Mouse (Mus musculus) hindbrain, embryonic 14.5 days (tissue): ENCODE data around the gene Arhgap15. TPM values are rescaled to one million over a fixed set of nuclear protein-coding genes. Genes with fewer than 3 reads are reported as not detected.

Source experiments
- ATAC-seq: fragments of 200-750 bp; cut with Nextera tagmentation; 2 replicates; pipeline ENCODE4 v1.8.0; 2017; ENCODE audit warnings: moderate number of reproducible peaks, mild to moderate bottlenecking, moderate TSS enrichment, moderate library complexity; ENCODE audit not compliant: low FRiP score
- DNase-seq: peaks from one replicate; pipeline ENCODE4 v3.0.0-alpha.2; 2015; ENCODE audit warnings: low spot score
- H3K27ac ChIP-seq: fragments of 300-500 bp; sonication (generic); 2 replicates; pipeline ENCODE4 v1.5.1; 2014; ENCODE audit warnings: mild to moderate bottlenecking, moderate library complexity
- H3K27me3 ChIP-seq: fragments of 300-500 bp; sonication (generic); 2 replicates; pipeline ENCODE4 v1.6.1; 2014; ENCODE audit warnings: mild to moderate bottlenecking, low read length, mixed read lengths; ENCODE audit not compliant: control insufficient read depth, insufficient read depth
- H3K36me3 ChIP-seq: fragments of 300-500 bp; sonication (generic); replicated peaks from 2 replicates; pipeline ENCODE4 v1.6.1; 2014; ENCODE audit not compliant: control insufficient read depth, insufficient read depth
- H3K4me1 ChIP-seq: fragments of 300-500 bp; sonication (generic); replicated peaks from 2 replicates; pipeline ENCODE4 v1.6.1; 2014; ENCODE audit warnings: antibody characterized with exemption, low read length, mixed read lengths; ENCODE audit not compliant: control insufficient read depth, insufficient read depth
- H3K4me2 ChIP-seq: fragments of 300-500 bp; sonication (generic); replicated peaks from 2 replicates; pipeline ENCODE4 v1.6.1; 2014; ENCODE audit warnings: mild to moderate bottlenecking, moderate library complexity
- H3K4me3 ChIP-seq: fragments of 300-500 bp; sonication (generic); replicated peaks from 2 replicates; pipeline ENCODE4 v1.5.1; 2014; ENCODE audit warnings: mild to moderate bottlenecking, low read length
- H3K9ac ChIP-seq: fragments of 300-500 bp; sonication (generic); 2 replicates; pipeline ENCODE4 v1.6.1; 2014
- H3K9me3 ChIP-seq: fragments of 300-500 bp; sonication (generic); 2 replicates; pipeline ENCODE4 v1.6.1; 2016; ENCODE audit warnings: low read length; ENCODE audit not compliant: control insufficient read depth
- WGBS: fragments of 180-500 bp; shearing (Covaris S2); extraction: QIAGEN DNeasy Blood & Tissue Kit; methylation state at CpG from one replicate; pipeline ENCODE4 v1.1.7; 2014; 5-methylcytosine and 5-hydroxymethylcytosine counted together
- polyA plus RNA-seq: library from polyadenylated mRNA; unstranded; fragments of >200 nt; fragmentation: Nextera tagmentation; extraction: Ambion mirVana; gene quantifications from 2 replicates; pipeline ENCODE4 v1.2.1, GENCODE M21; 2014

Arhgap15 gene
- polyA plus RNA-seq, 1 experiment from 2014 or later, result 3.1 TPM

- 74% methylated on average over 6 of the region's 6 CpGs for whole genome bisulfite sequencing
- H3K9ac ChIP-seq, result no peak overlapping the region
- no peak overlapping the region for H3K4me3 ChIP-seq
- H3K36me3 ChIP-seq, result no peaks in the 10 kb centered on the region
- ATAC-seq, result no peak
- no peaks in the 10 kb centered on the region for H3K4me1 ChIP-seq
- no peak overlapping the region for H3K27ac ChIP-seq
- H3K9me3 ChIP-seq, result no peaks in the 10 kb centered on the region
- H3K27me3 ChIP-seq, result no peaks in the 10 kb centered on the region
- no peak for DNase-seq
- no peak overlapping the region for H3K4me2 ChIP-seq
Measured at GRCm38 (mm10) chr2:43950741-43951140, 202.1 kb downstream of the Arhgap15 start.

GRCm38 (mm10) chr2:43959189-43959588 is 210.6 kb downstream of the Arhgap15 start:
- Histone ChIP-seq H3K4me2 (no peak overlapping the region), H3K27ac (no peak overlapping the region), H3K9me3 (no peaks in the 10 kb centered on the region), H3K36me3 (no peaks in the 10 kb centered on the region), H3K4me1 (0 out of 2 replicates have a peak, but pooled peaks cover 3% of the 10 kb centered on the region), H3K27me3 (no peaks in the 10 kb centered on the region), H3K9ac (no peak overlapping the region), H3K4me3 (no peak overlapping the region)
- ATAC-seq (no peak), DNase-seq (no peak)

GRCm38 (mm10) chr2:43962466-43962865 is 213.8 kb downstream of the Arhgap15 start:
- Histone ChIP-seq H3K36me3 (no peaks in the 10 kb centered on the region), H3K9me3 (no peaks in the 10 kb centered on the region), H3K4me2 (no peak overlapping the region), H3K9ac (no peak overlapping the region), H3K27ac (no peak overlapping the region), H3K4me3 (no peak overlapping the region), H3K4me1 (0 out of 2 replicates have a peak, but pooled peaks cover 3% of the 10 kb centered on the region), H3K27me3 (no peaks in the 10 kb centered on the region)
- WGBS, result 81% methylated on average over 5 of the region's 5 CpGs
- no peak for DNase-seq
- ATAC-seq, result no peak

GRCm38 (mm10) chr2:43968581-43968980 is 220.0 kb downstream of the Arhgap15 start:
- WGBS, result 38% methylated on average over 4 of the region's 4 CpGs
- DNase-seq (no peak), ATAC-seq (0 out of 2 replicates have a peak, but pooled peaks have one; percentile 11)
- Histone ChIP-seq H3K27me3 (no peaks in the 10 kb centered on the region), H3K4me3 (no peak overlapping the region), H3K9me3 (no peaks in the 10 kb centered on the region), H3K27ac (no peak overlapping the region), H3K36me3 (no peaks in the 10 kb centered on the region), H3K4me2 (no peak overlapping the region), H3K4me1 (0 out of 2 replicates have a peak, but pooled peaks cover 3% of the 10 kb centered on the region), H3K9ac (no peak overlapping the region)

- no peak for ATAC-seq
- H3K9ac ChIP-seq, result no peak overlapping the region
- peak overlapping the region; percentile 26; the same call in 1 of the 2 replicates for H3K4me2 ChIP-seq
- DNase-seq, result no peak
- H3K9me3 ChIP-seq, result no peaks in the 10 kb centered on the region
- H3K4me3 ChIP-seq, result no peak overlapping the region
- H3K4me1 ChIP-seq, result 0 out of 2 replicates have a peak, but pooled peaks cover 5% of the 10 kb centered on the region
- 64% methylated on average over 11 of the region's 11 CpGs for WGBS
- H3K27me3 ChIP-seq, result no peaks in the 10 kb centered on the region
- no peaks in the 10 kb centered on the region for H3K36me3 ChIP-seq
- H3K27ac ChIP-seq, result no peak overlapping the region
Measured at GRCm38 (mm10) chr2:43977732-43978131, 229.1 kb downstream of the Arhgap15 start.

GRCm38 (mm10) chr2:43978177-43979013 is 229.8 kb downstream of the Arhgap15 start:
- DNase-seq, result no peak
- ATAC-seq, result no peak; the same call in 1 of the 2 replicates
- H3K4me1 ChIP-seq, result 0 out of 2 replicates have a peak, but pooled peaks cover 5% of the 10 kb centered on the region
- H3K27me3 ChIP-seq, result no peaks in the 10 kb centered on the region
- peak overlapping the region; percentile 21 for H3K4me2 ChIP-seq
- 0 out of 2 replicates have a peak overlapping the region, but pooled peaks have one; percentile 2 for H3K9ac ChIP-seq
- H3K4me3 ChIP-seq, result no peak overlapping the region
- no peaks in the 10 kb centered on the region for H3K9me3 ChIP-seq
- H3K27ac ChIP-seq, result peak overlapping the region; percentile 27
- H3K36me3 ChIP-seq, result no peaks in the 10 kb centered on the region
- WGBS, result 51% methylated on average over 13 of the region's 13 CpGs

- Histone ChIP-seq H3K4me2 (no peak overlapping the region), H3K27ac (no peak overlapping the region), H3K4me1 (no peaks in the 10 kb centered on the region), H3K36me3 (no peaks in the 10 kb centered on the region), H3K27me3 (no peaks in the 10 kb centered on the region), H3K9me3 (no peaks in the 10 kb centered on the region), H3K4me3 (no peak overlapping the region), H3K9ac (no peak overlapping the region)
- WGBS, result 74% methylated on average over 14 of the region's 14 CpGs
- ATAC-seq, result no peak
- no peak for DNase-seq
Measured at GRCm38 (mm10) chr2:43986066-43986465, 237.4 kb downstream of the Arhgap15 start.

- no peak overlapping the region for H3K4me2 ChIP-seq
- ATAC-seq, result no peak
- DNase-seq, result no peak
- WGBS, result 45% methylated on average over 3 of the region's 3 CpGs
- no peaks in the 10 kb centered on the region for H3K27me3 ChIP-seq
- H3K9ac ChIP-seq, result no peak overlapping the region
- no peaks in the 10 kb centered on the region for H3K36me3 ChIP-seq
- H3K4me3 ChIP-seq, result no peak overlapping the region
- no peaks in the 10 kb centered on the region for H3K4me1 ChIP-seq
- no peaks in the 10 kb centered on the region for H3K9me3 ChIP-seq
- H3K27ac ChIP-seq, result no peak overlapping the region
Measured at GRCm38 (mm10) chr2:43987919-43988318, 239.3 kb downstream of the Arhgap15 start.

- Histone ChIP-seq H3K27ac (0 out of 2 replicates have a peak overlapping the region, but pooled peaks have one; percentile 32), H3K9ac (no peak overlapping the region), H3K9me3 (no peaks in the 10 kb centered on the region), H3K4me2 (no peak overlapping the region), H3K4me1 (no peaks in the 10 kb centered on the region), H3K27me3 (no peaks in the 10 kb centered on the region), H3K4me3 (no peak overlapping the region), H3K36me3 (no peaks in the 10 kb centered on the region)
- WGBS, result 48% methylated on average over 5 of the region's 5 CpGs
- ATAC-seq, result peak; percentile 73; the same call in 1 of the 2 replicates
- DNase-seq, result no peak
Measured at GRCm38 (mm10) chr2:43989850-43990249, 241.2 kb downstream of the Arhgap15 start.
